Mouse (Mus musculus): Measurements from ENCODE around the gene Zfp398. TPM values are rescaled to one million over a fixed set of nuclear protein-coding genes. Genes with fewer than 3 reads are reported as not detected.

Gene Zfp398
- polyA plus RNA-seq, 1 experiment from 2014 or later, result 13.7 TPM

- Histone ChIP-seq H3K4me1 (peaks cover 15% of the 10 kb centered on the region), H3K4me3 (peak overlapping the region; percentile 94), H3K4me2 (replicated peaks) (peak overlapping the region; percentile 81), H3K9ac (replicated peaks) (peak overlapping the region; percentile 97), H3K9me3 (no peaks in the 10 kb centered on the region), H3K27me3 (no peaks in the 10 kb centered on the region), H3K36me3 (peaks cover 25% of the 10 kb centered on the region), H3K27ac (replicated peaks) (peak overlapping the region; percentile 99)
- peak; percentile 98 for ATAC-seq (ENCODE audit: low FRiP score, low read depth)
- WGBS, result under 1% methylated on average over 67 of the region's 71 CpGs
These were observed 42.1 kb downstream of the Zfp398 start for GRCm38 (mm10) chr6:47877461-47878132.

- Histone ChIP-seq H3K27ac (replicated peaks) (peak overlapping the region; percentile 99), H3K36me3 (peaks cover 31% of the 10 kb centered on the region), H3K4me2 (replicated peaks) (peak overlapping the region; percentile 81), H3K9me3 (no peaks in the 10 kb centered on the region), H3K4me3 (peak overlapping the region; percentile 94), H3K9ac (replicated peaks) (peak overlapping the region; percentile 97), H3K27me3 (no peaks in the 10 kb centered on the region), H3K4me1 (peaks cover 15% of the 10 kb centered on the region)
- no peak for ATAC-seq (ENCODE audit: low FRiP score, low read depth)
- WGBS, result 2% methylated on average over 11 of the region's 11 CpGs
These were observed 42.7 kb downstream of the Zfp398 start for GRCm38 (mm10) chr6:47878133-47878514.

- Histone ChIP-seq H3K9me3 (no peaks in the 10 kb centered on the region), H3K27me3 (no peaks in the 10 kb centered on the region), H3K4me2 (replicated peaks) (peak overlapping the region; percentile 81), H3K4me3 (peak overlapping the region; percentile 94), H3K27ac (replicated peaks) (peak overlapping the region; percentile 99; the same call in 1 of the 2 replicates), H3K4me1 (peaks cover 15% of the 10 kb centered on the region), H3K9ac (replicated peaks) (peak overlapping the region; percentile 97), H3K36me3 (peaks cover 35% of the 10 kb centered on the region)
- ATAC-seq (ENCODE audit: low FRiP score, low read depth), result no peak
- 42% methylated on average over 3 of the region's 3 CpGs for WGBS
These were observed 43.1 kb downstream of the Zfp398 start for GRCm38 (mm10) chr6:47878593-47878992.

- peaks cover 15% of the 10 kb centered on the region for H3K4me1 ChIP-seq
- WGBS, result 62% methylated on average over 4 of the region's 4 CpGs
- no peaks in the 10 kb centered on the region for H3K9me3 ChIP-seq
- H3K36me3 ChIP-seq, result peaks cover 40% of the 10 kb centered on the region
- no peaks in the 10 kb centered on the region for H3K27me3 ChIP-seq
- no peak for ATAC-seq (ENCODE audit: low FRiP score, low read depth)
- peak overlapping the region; percentile 81 for H3K4me2 ChIP-seq (replicated peaks)
- peak overlapping the region; percentile 97 for H3K9ac ChIP-seq (replicated peaks)
- H3K27ac ChIP-seq (replicated peaks), result no peak overlapping the region
- peak overlapping the region; percentile 94 for H3K4me3 ChIP-seq
These were observed 43.7 kb downstream of the Zfp398 start for GRCm38 (mm10) chr6:47879049-47879716.

GRCm38 (mm10) chr6:47880166-47880565, 44.7 kb downstream of the Zfp398 start:
- no peak overlapping the region for H3K4me2 ChIP-seq (replicated peaks)
- WGBS, result 97% methylated on average over 10 of the region's 10 CpGs
- peaks cover 15% of the 10 kb centered on the region for H3K4me1 ChIP-seq
- H3K27ac ChIP-seq (replicated peaks), result no peak overlapping the region
- no peak overlapping the region for H3K9ac ChIP-seq (replicated peaks)
- no peak overlapping the region for H3K4me3 ChIP-seq
- H3K27me3 ChIP-seq, result no peaks in the 10 kb centered on the region
- H3K36me3 ChIP-seq, result peaks cover 50% of the 10 kb centered on the region
- no peak for ATAC-seq (ENCODE audit: low FRiP score, low read depth)
- no peaks in the 10 kb centered on the region for H3K9me3 ChIP-seq

- ATAC-seq (ENCODE audit: low FRiP score, low read depth), result no peak
- no peaks in the 10 kb centered on the region for H3K4me1 ChIP-seq
- no peak overlapping the region for H3K27ac ChIP-seq (replicated peaks)
- peaks cover 87% of the 10 kb centered on the region for H3K36me3 ChIP-seq
- no peak overlapping the region for H3K9ac ChIP-seq (replicated peaks)
- 89% methylated on average over 8 of the region's 8 CpGs for WGBS
- no peaks in the 10 kb centered on the region for H3K9me3 ChIP-seq
- no peaks in the 10 kb centered on the region for H3K27me3 ChIP-seq
- no peak overlapping the region for H3K4me2 ChIP-seq (replicated peaks)
- H3K4me3 ChIP-seq, result no peak overlapping the region
These were observed 53.4 kb downstream of the Zfp398 start for GRCm38 (mm10) chr6:47888812-47889383.

- no peak for ATAC-seq (ENCODE audit: low FRiP score, low read depth)
- H3K27me3 ChIP-seq, result peaks cover 21% of the 10 kb centered on the region
- H3K4me3 ChIP-seq, result no peak overlapping the region
- no peak overlapping the region for H3K27ac ChIP-seq (replicated peaks)
- H3K9ac ChIP-seq (replicated peaks), result no peak overlapping the region
- H3K4me1 ChIP-seq, result no peaks in the 10 kb centered on the region
- peaks cover 62% of the 10 kb centered on the region for H3K36me3 ChIP-seq
- H3K9me3 ChIP-seq, result no peaks in the 10 kb centered on the region
- H3K4me2 ChIP-seq (replicated peaks), result no peak overlapping the region
- 93% methylated on average over 6 of the region's 6 CpGs for WGBS
These were observed 64.0 kb downstream of the Zfp398 start for GRCm38 (mm10) chr6:47899416-47899815.

- ATAC-seq (ENCODE audit: low FRiP score, low read depth), result no peak
- 89% methylated on average over 4 of the region's 4 CpGs for WGBS
- no peaks in the 10 kb centered on the region for H3K4me1 ChIP-seq
- H3K4me2 ChIP-seq (replicated peaks), result no peak overlapping the region
- no peaks in the 10 kb centered on the region for H3K9me3 ChIP-seq
- H3K27me3 ChIP-seq, result peaks cover 31% of the 10 kb centered on the region
- H3K9ac ChIP-seq (replicated peaks), result no peak overlapping the region
- H3K27ac ChIP-seq (replicated peaks), result no peak overlapping the region
- H3K4me3 ChIP-seq, result no peak overlapping the region
- peaks cover 86% of the 10 kb centered on the region for H3K36me3 ChIP-seq
These were observed 68.1 kb downstream of the Zfp398 start for GRCm38 (mm10) chr6:47903587-47903986.

GRCm38 (mm10) chr6:47904361-47904760, 68.9 kb downstream of the Zfp398 start:
- peaks cover 31% of the 10 kb centered on the region for H3K27me3 ChIP-seq
- H3K9ac ChIP-seq (replicated peaks), result no peak overlapping the region
- WGBS, result 36% methylated on average over 19 of the region's 19 CpGs
- H3K4me3 ChIP-seq, result no peak overlapping the region
- no peaks in the 10 kb centered on the region for H3K9me3 ChIP-seq
- H3K4me2 ChIP-seq (replicated peaks), result no peak overlapping the region
- H3K4me1 ChIP-seq, result no peaks in the 10 kb centered on the region
- no peak for ATAC-seq (ENCODE audit: low FRiP score, low read depth)
- H3K27ac ChIP-seq (replicated peaks), result no peak overlapping the region
- H3K36me3 ChIP-seq, result peaks cover 82% of the 10 kb centered on the region

- Histone ChIP-seq H3K27me3 (peaks cover 31% of the 10 kb centered on the region), H3K4me2 (replicated peaks) (no peak overlapping the region), H3K27ac (replicated peaks) (no peak overlapping the region), H3K4me1 (no peaks in the 10 kb centered on the region), H3K4me3 (no peak overlapping the region), H3K9me3 (no peaks in the 10 kb centered on the region), H3K36me3 (peaks cover 74% of the 10 kb centered on the region), H3K9ac (replicated peaks) (no peak overlapping the region)
- WGBS, result 54% methylated on average over 44 of the region's 44 CpGs
- ATAC-seq (ENCODE audit: low FRiP score, low read depth), result no peak
These were observed 69.6 kb downstream of the Zfp398 start for GRCm38 (mm10) chr6:47904917-47905695.

GRCm38 (mm10) chr6:47906326-47906725, 70.9 kb downstream of the Zfp398 start:
- no peak overlapping the region for H3K9ac ChIP-seq (replicated peaks)
- H3K4me3 ChIP-seq, result no peak overlapping the region
- ATAC-seq (ENCODE audit: low FRiP score, low read depth), result no peak
- peaks cover 62% of the 10 kb centered on the region for H3K36me3 ChIP-seq
- H3K4me2 ChIP-seq (replicated peaks), result no peak overlapping the region
- peaks cover 31% of the 10 kb centered on the region for H3K27me3 ChIP-seq
- WGBS, result 97% methylated on average over 5 of the region's 5 CpGs
- H3K9me3 ChIP-seq, result no peaks in the 10 kb centered on the region
- no peaks in the 10 kb centered on the region for H3K4me1 ChIP-seq
- no peak overlapping the region for H3K27ac ChIP-seq (replicated peaks)

GRCm38 (mm10) chr6:47909007-47909406, 73.5 kb downstream of the Zfp398 start:
- H3K27me3 ChIP-seq, result peaks cover 15% of the 10 kb centered on the region
- 94% methylated on average over 1 of the region's 1 CpGs for WGBS
- H3K27ac ChIP-seq (replicated peaks), result no peak overlapping the region
- H3K4me2 ChIP-seq (replicated peaks), result no peak overlapping the region
- ATAC-seq (ENCODE audit: low FRiP score, low read depth), result no peak
- H3K36me3 ChIP-seq, result peaks cover 46% of the 10 kb centered on the region
- H3K4me3 ChIP-seq, result no peak overlapping the region
- no peak overlapping the region for H3K9ac ChIP-seq (replicated peaks)
- no peaks in the 10 kb centered on the region for H3K9me3 ChIP-seq
- H3K4me1 ChIP-seq, result no peaks in the 10 kb centered on the region
